Mouse (Mus musculus) thymus, adult 2 months (tissue): Measurements from ENCODE around the gene Calr4.
A peak's percentile ranks its signal among the peaks of the same experiment; 100 is the strongest.

Source experiments
- CTCF ChIP-seq: fragments of 200-500 bp; IDR thresholded peaks from 2 replicates; pipeline ENCODE4 v1.5.1; 2012; ENCODE audit warnings: mild to moderate bottlenecking, control low read depth, low read length, moderate library complexity, borderline replicate concordance; ENCODE audit not compliant: control insufficient read depth, poor library complexity, insufficient read depth; ENCODE audit errors: extremely low read depth
- POLR2A ChIP-seq: fragments of 200-500 bp; IDR thresholded peaks from 2 replicates; pipeline ENCODE4 v1.6.1; 2012; ENCODE audit warnings: mild to moderate bottlenecking, low read length, control low read depth, moderate library complexity; ENCODE audit not compliant: control insufficient read depth, poor library complexity, insufficient read depth; ENCODE audit errors: extremely low read depth

DNA sequence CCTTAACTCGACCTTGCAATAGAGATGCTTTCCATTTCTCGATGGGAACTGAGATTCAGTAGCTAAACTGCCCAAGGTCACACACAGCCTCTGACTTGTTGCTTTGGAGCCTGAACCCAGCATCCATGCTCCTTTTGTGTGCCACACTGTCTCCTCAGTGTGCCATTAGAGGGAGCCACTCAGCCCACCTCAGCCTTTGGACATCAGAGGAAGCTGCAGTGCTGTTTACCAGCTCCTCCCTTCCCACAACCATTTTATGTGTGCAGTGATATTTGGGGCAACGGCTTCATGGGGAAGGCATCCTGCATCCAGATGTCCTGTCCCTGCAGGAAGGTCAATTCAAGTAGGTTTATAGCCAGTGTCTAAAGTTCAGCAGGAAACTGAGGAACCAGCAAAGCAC, 17.3 kb downstream of the Calr4 start:
- peak; percentile 52; the same call in 1 of the 2 replicates for TF ChIP-seq CTCF
- TF ChIP-seq POLR2A: no peak
